Mouse (Mus musculus): ENCODE data around the gene Parp3.

- TF ChIP-seq CTCF (IDR thresholded peaks at IDR 0.05; ENCODE audit: low read depth, low read length) (no peak), GATA2 (IDR thresholded peaks at IDR 0.05; ENCODE audit: borderline replicate concordance, low read depth, low read length) (no peak), POLR2AphosphoS5 (IDR thresholded peaks at IDR 0.05; ENCODE audit: insufficient replicate concordance, low read depth, low read length) (no peak), GATA1 (IDR thresholded peaks at IDR 0.05; ENCODE audit: borderline replicate concordance, low read length) (no peak)
Observed at GRCm38 (mm10) chr9:106429221-106430014, 47.3 kb downstream of the Parp3 start, which contains the start of gene Rpl29.

Measured in G1E (cell line).